Mouse (Mus musculus) gastrocnemius, postnatal 14 days (tissue): ENCODE measurements around the gene Ccin. TPM values are rescaled to one million over a fixed set of nuclear protein-coding genes. Genes with fewer than 3 reads are reported as not detected.
A peak's percentile ranks its signal among the peaks of the same experiment; 100 is the strongest.

Experiments
- DNase-seq: peaks from one replicate; pipeline ENCODE4 v3.0.0; 2021; ENCODE audit warnings: mixed read lengths
- intact Hi-C: fragments of 180-260 bp; cut with DNase I; formaldehyde crosslinking; loops from one replicate; pipeline ENCODE4 v1.15.1; 2025; ENCODE audit warnings: low total_unique reads
- total RNA-seq, 2 experiments: library from RNA; stranded (reverse); gene quantifications; 2 replicates each; pipeline ENCODE4 v1.2.3; 2021

Gene Ccin
- total RNA-seq, 2 experiments from 2014 or later: 0.14 TPM; not detected in 1

GRCm38 (mm10) chr4:43972137-43972591, 11.1 kb upstream of the Ccin start:
- DNase-seq: no peak
- intact Hi-C loops: no loop called here

- intact Hi-C loops: no loop called here
- DNase-seq: peak; percentile 67
These were observed 9.7 kb upstream of the Ccin start for GRCm38 (mm10) chr4:43973526-43973981.

GRCm38 (mm10) chr4:43974914-43975616, 8.2 kb upstream of the Ccin start:
- intact Hi-C loops: no loop called here

GRCm38 (mm10) chr4:43976223-43976740, 7.0 kb upstream of the Ccin start:
- DNase-seq: no peak
- intact Hi-C loops: no loop called here

More at GRCm38 (mm10) chr4:43974914-43975616, 8.2 kb upstream of the Ccin start:
- no peak for DNase-seq

GRCm38 (mm10) chr4:43978521-43979443, 4.5 kb upstream of the Ccin start:
- intact Hi-C loops: no loop called here
- DNase-seq: peak; percentile 72

GRCm38 (mm10) chr4:43979746-43980145, 3.5 kb upstream of the Ccin start:
- intact Hi-C loops: no loop called here
- peak; percentile 64 for DNase-seq

- intact Hi-C loops: no loop called here
- no peak for DNase-seq
These were observed 3.0 kb upstream of the Ccin start for GRCm38 (mm10) chr4:43980236-43980635.

- intact Hi-C loops: no loop called here
- DNase-seq: no peak
These were observed 2.4 kb upstream of the Ccin start for GRCm38 (mm10) chr4:43980846-43981245.

GRCm38 (mm10) chr4:43981251-43981650, 2.0 kb upstream of the Ccin start:
- intact Hi-C loops: no loop called here

GRCm38 (mm10) chr4:43982053-43982732, 1.1 kb upstream of the Ccin start:
- DNase-seq: peak; percentile 94
- intact Hi-C loops: loop anchor here (2.0 kb wide), 2 partner anchors 55 to 73 kb away; no protein-coding TSS in a partner anchor

More at GRCm38 (mm10) chr4:43981251-43981650, 2.0 kb upstream of the Ccin start:
- no peak for DNase-seq

GRCm38 (mm10) chr4:43983756-43984155, 473 bp downstream of the Ccin start:
- DNase-seq: no peak
- intact Hi-C loops: loop anchor here (2.0 kb wide), 2 partner anchors 57 to 75 kb away; no protein-coding TSS in a partner anchor

- DNase-seq: no peak
These were observed 1.0 kb downstream of the Ccin start for GRCm38 (mm10) chr4:43984326-43984725.

GRCm38 (mm10) chr4:43988976-43989375, 5.7 kb downstream of the Ccin start:
- intact Hi-C loops: no loop called here
- DNase-seq: no peak

More at GRCm38 (mm10) chr4:43984326-43984725, 1.0 kb downstream of the Ccin start:
- intact Hi-C loops: no loop called here

GRCm38 (mm10) chr4:43993072-43993471, 9.8 kb downstream of the Ccin start:
- intact Hi-C loops: no loop called here
- DNase-seq: no peak

GRCm38 (mm10) chr4:43994342-43994741, 11.1 kb downstream of the Ccin start:
- intact Hi-C loops: no loop called here
- DNase-seq: no peak

GRCm38 (mm10) chr4:44003622-44004021, 20.3 kb downstream of the Ccin start:
- intact Hi-C loops: no loop called here
- DNase-seq: no peak

- intact Hi-C loops: no loop called here
- DNase-seq: no peak
These were observed 20.8 kb downstream of the Ccin start, which contains the start of gene Clta for GRCm38 (mm10) chr4:44004126-44004525. TSS of gene Clta (plus strand) at chr4:44004452.

- intact Hi-C loops: no loop called here
- no peak for DNase-seq
These were observed 21.5 kb downstream of the Ccin start for GRCm38 (mm10) chr4:44004623-44005409.

- intact Hi-C loops: no loop called here
- no peak for DNase-seq
These were observed 26.9 kb downstream of the Ccin start for GRCm38 (mm10) chr4:44010176-44010575.
